8 mouse cellular contexts compared by ENCODE assay signal in genomic region chr16:35939690-35940089, GRCm38 (mm10). TPM values are rescaled to one million over a fixed set of nuclear protein-coding genes. Genes with fewer than 3 reads are reported as not detected.
A peak's percentile ranks its signal among the peaks of the same experiment; 100 is the strongest.
DNase-seq lines count a peak whose midpoint lies in the region; ATAC-seq lines count a peak whose summit lies in the region.

No protein-coding gene starts in this region.

- peaks cover 11% of the 10 kb centered on the region; the same call in 1 of the 2 replicates for H3K27me3 ChIP-seq in hindbrain, embryonic 15.5 days

- no peak overlapping the region for H3K9ac ChIP-seq in hindbrain, embryonic 15.5 days

- peaks cover 12% of the 10 kb centered on the region for H3K4me1 ChIP-seq in hindbrain, embryonic 15.5 days (replicated peaks)

- H3K4me2 ChIP-seq in hindbrain, embryonic 15.5 days, result peak overlapping the region; percentile 89

- WGBS in hindbrain, embryonic 15.5 days, result 12% methylated on average over 9 of the region's 9 CpGs

- H3K9me3 ChIP-seq in hindbrain, embryonic 15.5 days, result no peaks in the 10 kb centered on the region

- ATAC-seq in hindbrain, embryonic 15.5 days (ENCODE audit: low FRiP score, low read depth), result 0 out of 2 replicates have a peak, but pooled peaks have one; percentile 30

- peak; percentile 90 for DNase-seq in T-cell, adult 2 months (ENCODE audit: low spot score)
- peak; percentile 65 to 67 for DNase-seq in cerebellum, postnatal 36 days
- DNase-seq in frontal cortex, postnatal 36 days (ENCODE audit: low spot score in 2 of 2), result peak; percentile 63 to 70
- DNase-seq in layer of hippocampus, postnatal 36 days, result peak; percentile 55 to 61
- DNase-seq in lung, postnatal 25 days (ENCODE audit: low spot score), result peak; percentile 93
- DNase-seq in retina, postnatal 1 day, result peak; percentile 79
- DNase-seq in thymus, postnatal 4 days, result peak; percentile 90

- peak overlapping the region; percentile 49 for H3K4me3 ChIP-seq in hindbrain, embryonic 15.5 days

- no peaks in the 10 kb centered on the region for H3K36me3 ChIP-seq in hindbrain, embryonic 15.5 days

- H3K27ac ChIP-seq in hindbrain, embryonic 15.5 days (replicated peaks), result no peak overlapping the region

RNA-seq across cellular contexts. Expression of gene Dtx3l, which starts 0.7 kb away (rescaled TPM):
- polyA plus RNA-seq in hindbrain, embryonic 15.5 days (2015; fragmentation: Nextera tagmentation; extraction: Ambion mirVana), result 1.5 and 2.0 TPM in 2 replicates
- 1 to 10 TPM; 4.3 to 4.4 TPM for total RNA-seq in layer of hippocampus, postnatal 36 days (2021)

RNA-seq across cellular contexts. Expression of gene Parp9, which starts 1.4 kb away (rescaled TPM):
- 1.8 and 2.8 TPM in 2 replicates for polyA plus RNA-seq in hindbrain, embryonic 15.5 days (2015; fragmentation: Nextera tagmentation; extraction: Ambion mirVana)
- total RNA-seq in layer of hippocampus, postnatal 36 days (2021), result 1 to 10 TPM; 3.2 to 3.3 TPM

RNA-seq across cellular contexts. Expression of gene Kpna1, which starts 38.9 kb away (rescaled TPM):
- 67.7 and 72.9 TPM in 2 replicates for polyA plus RNA-seq in hindbrain, embryonic 15.5 days (2015; fragmentation: Nextera tagmentation; extraction: Ambion mirVana)
- total RNA-seq in layer of hippocampus, postnatal 36 days (2021), result 100 to 1,000 TPM; 134 to 153 TPM
